Mouse (Mus musculus) adrenal gland, adult 2 months (tissue): ENCODE measurements at regions not wholly inside any gene's neighbourhood (a gene's known extent, or its start where the extent isn't known, plus 50 kb on each side); places are given as distances from the start of the nearest gene placed in this dataset.
A peak's percentile ranks its signal among the peaks of the same experiment; 100 is the strongest.

Source experiments
- DNase-seq: peaks from one replicate; pipeline ENCODE4 v3.0.0; 2021

GRCm38 (mm10) chr6:78228883-78229282 is 141.6 kb upstream of the Reg3b start:
- no peak for DNase-seq

GRCm38 (mm10) chr6:78244404-78244803 is 126.1 kb upstream of the Reg3b start:
- no peak for DNase-seq

- DNase-seq, result no peak
Observed at GRCm38 (mm10) chr6:78245010-78245409, 125.4 kb upstream of the Reg3b start.

GRCm38 (mm10) chr6:78250053-78250452 is 120.4 kb upstream of the Reg3b start:
- no peak for DNase-seq

- DNase-seq, result no peak
Observed at GRCm38 (mm10) chr6:78250541-78250940, 119.9 kb upstream of the Reg3b start.

GRCm38 (mm10) chr6:78271879-78272546 is 98.4 kb upstream of the Reg3b start:
- DNase-seq, result no peak

- DNase-seq, result peak; percentile 12
Observed at GRCm38 (mm10) chr6:78277993-78278715, 92.3 kb upstream of the Reg3b start.

GRCm38 (mm10) chr6:78280541-78280940 is 89.9 kb upstream of the Reg3b start:
- no peak for DNase-seq

- DNase-seq, result no peak
Observed at GRCm38 (mm10) chr6:78294647-78295046, 75.8 kb upstream of the Reg3b start.

GRCm38 (mm10) chr6:78303187-78303740 is 67.2 kb upstream of the Reg3b start:
- no peak for DNase-seq
